Mouse (Mus musculus): ENCODE results near the gene Negr1.

Gene Negr1

GRCm38 (mm10) chr3:157255863-157256262, 694.3 kb downstream of the Negr1 start:
- DNase-seq, result no peak

- no peak for DNase-seq
These were observed 707.1 kb downstream of the Negr1 start for GRCm38 (mm10) chr3:157268742-157269141.

GRCm38 (mm10) chr3:157272379-157272778, 710.8 kb downstream of the Negr1 start:
- DNase-seq, result no peak

- DNase-seq, result no peak
These were observed 712.5 kb downstream of the Negr1 start for GRCm38 (mm10) chr3:157274143-157274542.

- no peak for DNase-seq
These were observed 718.1 kb downstream of the Negr1 start for GRCm38 (mm10) chr3:157279717-157280116.

GRCm38 (mm10) chr3:157281259-157281658, 719.7 kb downstream of the Negr1 start:
- no peak for DNase-seq

- DNase-seq, result no peak
These were observed 729.7 kb downstream of the Negr1 start for GRCm38 (mm10) chr3:157291286-157291685.

- DNase-seq, result no peak
These were observed 735.6 kb downstream of the Negr1 start for GRCm38 (mm10) chr3:157297216-157297615.

- no peak for DNase-seq
These were observed 742.0 kb downstream of the Negr1 start for GRCm38 (mm10) chr3:157303430-157304116.

GRCm38 (mm10) chr3:157321081-157321573, 759.5 kb downstream of the Negr1 start:
- DNase-seq, result no peak

GRCm38 (mm10) chr3:157321834-157322233, 760.2 kb downstream of the Negr1 start:
- DNase-seq, result no peak

- no peak for DNase-seq
These were observed 772.6 kb downstream of the Negr1 start for GRCm38 (mm10) chr3:157334169-157334568.

- DNase-seq, result no peak
These were observed 787.9 kb downstream of the Negr1 start for GRCm38 (mm10) chr3:157349480-157349879.

GRCm38 (mm10) chr3:157358905-157359304, 797.3 kb downstream of the Negr1 start:
- DNase-seq, result no peak

GRCm38 (mm10) chr3:157359840-157360239, 798.2 kb downstream of the Negr1 start:
- DNase-seq, result no peak
